ENCODE assay signal across 19 mouse cellular contexts in genomic region chr7:110463471-110463870, GRCm38 (mm10).
DNase-seq lines count a peak whose midpoint lies in the region; ATAC-seq lines count a peak whose summit lies in the region.
"Had no signal": no experiment of that assay in that cellular context is flagged by ENCODE, and none has a peak within 500 bp of the region (broad histone marks: within the 10 kb centered on the region; RNA-seq: fewer than 3 reads in every experiment).

No protein-coding gene starts in this region.

- no peaks in the 10 kb centered on the region for H3K4me1 ChIP-seq in midbrain, embryonic 13.5 days (replicated peaks)
- H3K4me1 ChIP-seq: embryonic facial prominence, embryonic 15.5 days; hindbrain, embryonic 13.5 days had no signal

- no peaks in the 10 kb centered on the region for H3K9me3 ChIP-seq in midbrain, embryonic 13.5 days
- H3K9me3 ChIP-seq: embryonic facial prominence, embryonic 15.5 days; hindbrain, embryonic 13.5 days had no signal

- no peaks in the 10 kb centered on the region for H3K27me3 ChIP-seq in midbrain, embryonic 13.5 days
- H3K27me3 ChIP-seq: embryonic facial prominence, embryonic 15.5 days; hindbrain, embryonic 13.5 days had no signal

- H3K36me3 ChIP-seq in midbrain, embryonic 13.5 days = peaks cover 3% of the 10 kb centered on the region; the same call in 1 of the 2 replicates
- H3K36me3 ChIP-seq: embryonic facial prominence, embryonic 15.5 days had no signal

- no peak for ATAC-seq in midbrain, embryonic 13.5 days
- ATAC-seq: forebrain, embryonic 16.5 days; hindbrain, postnatal 0 days had no signal

- H3K9ac ChIP-seq in midbrain, embryonic 13.5 days (replicated peaks) = no peak overlapping the region
- H3K9ac ChIP-seq: embryonic facial prominence, embryonic 15.5 days; hindbrain, embryonic 13.5 days had no signal

- intact Hi-C loops in gastrocnemius, postnatal 14 days (cut with DNase I; ENCODE audit: low total_unique reads) = no loop called here

- 89% methylated on average over 5 of the region's 5 CpGs for WGBS in midbrain, embryonic 13.5 days

- H3K4me3 ChIP-seq in midbrain, embryonic 13.5 days (replicated peaks) = no peak overlapping the region
- H3K4me3 ChIP-seq: embryonic facial prominence, embryonic 15.5 days; erythroblast, embryonic 14.5 days; hindbrain, embryonic 13.5 days had no signal

- H3K27ac ChIP-seq in midbrain, embryonic 13.5 days = no peak overlapping the region
- H3K27ac ChIP-seq: embryonic facial prominence, embryonic 15.5 days; hindbrain, embryonic 13.5 days; hindbrain, postnatal 0 days had no signal

- peak; percentile 7 for DNase-seq in gastrocnemius, postnatal 14 days
- DNase-seq in gastrocnemius, adult 8-10 months (ENCODE audit: low spot score in 2 of 2) = no peak
- peak; percentile 40 for DNase-seq in MN1 (ENCODE audit: low spot score)
- peak; percentile 52 for DNase-seq in adrenal gland, adult 2 months
- DNase-seq in adrenal gland, postnatal 25 days = peak; percentile 29
- no peak for DNase-seq in cerebellum, adult 9-10 months
- DNase-seq in lung, postnatal 14 days = no peak
- DNase-seq: cerebellum, adult 2 months; cerebellum, postnatal 14 days; embryo, embryonic 11 days; heart, postnatal 10 days; kidney, adult 11 months; kidney, adult 9 months had no signal

- H3K4me2 ChIP-seq in midbrain, embryonic 13.5 days (replicated peaks) = no peak overlapping the region
- H3K4me2 ChIP-seq: embryonic facial prominence, embryonic 15.5 days; hindbrain, embryonic 13.5 days had no signal

Comparison
In these comparisons a context has a peak if more than half of its experiments do, and no peak if none do; other contexts are left out.
1. DNase-seq: peak in gastrocnemius, postnatal 14 days (single experiment), MN1 (single experiment), adrenal gland, adult 2 months (single experiment) and adrenal gland, postnatal 25 days (single experiment); none in gastrocnemius, adult 8-10 months (0 of 2), cerebellum, adult 9-10 months (single experiment) and lung, postnatal 14 days (single experiment).